Mouse (Mus musculus) MEL-GATA-1-ER (cell line): ENCODE results near the gene Agbl4.

ENCODE experiments used
- DNase-seq: peaks from one replicate; pipeline ENCODE4 v3.0.0-alpha.2; 2012; ENCODE audit warnings: low read depth; ENCODE audit errors: extremely low read depth

Agbl4 gene

GRCm38 (mm10) chr4:110397618-110398045 lies at the start of gene Agbl4:
Gene Agbl4 (plus strand): TSS chr4:110397661.
- no peak for DNase-seq

DNA sequence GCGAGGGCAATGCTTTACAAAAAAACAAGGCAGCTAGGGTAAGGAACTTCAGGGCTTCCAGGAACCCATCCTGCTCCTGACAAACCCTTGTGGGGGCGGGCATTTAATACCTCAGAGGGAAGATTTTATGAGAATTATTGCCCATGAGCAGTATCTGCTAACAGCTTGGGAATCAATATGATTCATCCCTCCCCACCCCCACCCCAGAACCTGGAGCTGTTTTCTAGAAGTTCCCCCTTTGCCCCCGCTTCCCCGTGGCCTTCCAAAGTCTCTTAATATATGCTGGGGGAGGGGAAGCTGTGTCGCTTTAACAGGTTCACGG lies 46.6 kb upstream of the Agbl4 start:
- no peak for DNase-seq

DNA sequence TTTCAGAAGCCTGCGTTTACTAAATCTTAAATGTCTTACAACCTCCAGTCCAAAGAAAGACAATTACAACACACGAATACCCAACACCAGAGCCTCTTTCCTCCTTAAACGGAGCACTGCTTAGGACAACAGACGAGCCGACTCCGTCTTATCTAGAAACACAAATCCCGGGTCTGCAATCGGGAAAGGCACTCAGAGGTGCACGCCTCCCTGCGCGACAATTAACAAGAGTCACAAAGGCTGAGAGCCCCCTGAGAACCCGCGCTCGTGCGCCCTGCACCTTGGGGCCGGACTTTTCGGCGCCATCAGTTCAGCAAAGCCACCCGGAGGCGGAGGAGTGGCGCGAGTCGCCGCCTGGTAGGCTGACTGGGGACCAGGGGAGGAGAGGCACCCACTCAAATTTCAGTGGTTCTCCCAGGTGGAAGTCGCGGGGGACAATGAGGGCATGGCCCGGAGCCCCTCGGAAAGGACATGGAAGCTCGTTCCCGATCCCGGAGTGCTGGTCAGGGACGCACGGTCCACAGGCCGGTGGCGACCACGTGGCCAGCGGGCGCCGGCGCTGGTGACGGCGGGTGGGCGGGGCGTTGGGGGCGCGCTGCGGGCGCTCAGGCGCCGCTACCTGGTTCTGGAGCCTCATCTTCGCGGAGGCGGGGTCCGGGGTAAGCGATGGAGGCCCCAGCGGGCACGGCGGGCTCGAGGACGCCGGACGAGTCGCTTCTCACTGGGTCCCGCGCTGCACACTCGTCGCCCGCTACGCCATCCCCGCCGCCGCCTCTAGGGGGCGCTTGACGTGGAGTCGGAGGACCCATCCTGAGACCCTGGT lies 46.1 kb upstream of the Agbl4 start, which contains the start of gene Elavl4:
Gene Elavl4 (minus strand): TSS at position 732 of the 823 bp plus-strand sequence.
- no peak for DNase-seq

- DNase-seq, result no peak
These were observed 45.5 kb upstream of the Agbl4 start for GRCm38 (mm10) chr4:110352001-110352369.

GRCm38 (mm10) chr4:110360568-110360967 lies 36.9 kb upstream of the Agbl4 start:
- DNase-seq, result no peak

- no peak for DNase-seq
These were observed 1.2 kb upstream of the Agbl4 start for GRCm38 (mm10) chr4:110396221-110396620.

DNA sequence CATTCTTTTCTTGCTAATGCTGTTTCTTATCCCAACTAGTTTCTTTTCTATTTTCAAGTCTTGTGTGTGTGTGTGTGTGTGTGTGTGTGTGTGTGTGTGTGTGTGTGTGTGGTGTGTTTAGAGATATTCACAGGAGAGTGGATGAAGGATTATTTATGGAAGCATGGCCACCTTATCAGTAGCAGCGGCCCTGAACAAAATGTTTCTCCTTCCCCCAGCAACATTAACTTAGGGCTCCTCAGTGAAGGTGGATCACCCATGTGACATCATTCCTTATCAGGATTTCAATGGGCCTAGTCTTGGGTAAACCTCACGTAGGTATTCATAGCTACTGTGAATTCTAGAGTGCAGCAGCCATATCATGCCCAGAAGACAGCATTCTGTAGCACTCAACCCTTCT lies 22.8 kb downstream of the Agbl4 start:
- no peak for DNase-seq

GRCm38 (mm10) chr4:110427653-110428052 lies 30.2 kb downstream of the Agbl4 start:
- no peak for DNase-seq

GRCm38 (mm10) chr4:110494371-110494770 lies 96.9 kb downstream of the Agbl4 start:
- DNase-seq, result no peak

DNA sequence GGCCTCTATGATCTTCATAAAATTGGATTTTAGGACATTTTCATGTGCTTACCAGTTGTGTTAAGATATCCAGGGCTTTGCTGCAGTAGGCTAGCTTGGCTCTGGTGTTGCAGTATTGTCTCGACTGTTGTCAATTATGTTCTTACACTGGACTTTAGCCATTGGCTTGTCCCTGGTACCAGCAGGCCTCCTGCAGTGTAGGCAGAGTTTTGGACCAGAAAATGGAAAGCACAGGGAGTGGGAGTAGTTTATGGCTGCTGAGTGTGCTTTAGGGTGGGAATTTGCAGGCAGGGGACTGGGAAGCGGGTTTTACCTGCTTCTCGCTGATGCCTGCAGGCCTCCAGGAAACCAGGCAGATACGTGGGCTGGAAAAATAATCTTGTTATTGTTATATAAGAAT lies 132.3 kb downstream of the Agbl4 start:
- no peak for DNase-seq

- no peak for DNase-seq
These were observed 151.8 kb downstream of the Agbl4 start for GRCm38 (mm10) chr4:110549223-110549622.

DNA sequence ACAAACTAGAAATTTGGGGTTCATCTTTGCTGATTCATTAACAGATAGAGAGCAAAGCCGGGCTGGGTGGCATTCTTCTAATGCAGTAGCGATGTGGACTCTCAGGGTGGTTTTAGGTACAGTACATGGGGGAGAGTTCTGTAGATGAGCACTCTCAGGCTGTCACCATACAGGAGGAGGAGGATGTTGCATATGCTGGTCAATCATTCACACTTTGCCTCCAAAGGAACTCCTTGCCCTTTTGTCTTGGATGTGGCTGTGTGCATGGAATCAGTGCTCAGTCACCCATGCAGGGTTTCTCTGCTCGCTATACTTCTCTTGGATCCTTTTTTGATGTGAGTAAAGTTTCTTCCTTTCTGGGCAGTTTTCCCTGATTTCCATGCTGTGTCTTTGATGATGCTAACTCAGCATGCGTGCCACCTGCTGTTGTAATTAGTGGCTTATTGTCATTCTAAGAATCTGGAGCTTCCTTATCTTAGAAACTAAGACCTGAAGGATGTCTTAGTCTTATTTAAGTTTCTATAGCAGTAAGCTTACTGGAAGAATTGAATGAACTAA lies 200.3 kb downstream of the Agbl4 start:
- no peak for DNase-seq

GRCm38 (mm10) chr4:110641417-110641816 lies 244.0 kb downstream of the Agbl4 start:
- no peak for DNase-seq

GRCm38 (mm10) chr4:110662940-110663339 lies 265.5 kb downstream of the Agbl4 start:
- DNase-seq, result no peak

DNA sequence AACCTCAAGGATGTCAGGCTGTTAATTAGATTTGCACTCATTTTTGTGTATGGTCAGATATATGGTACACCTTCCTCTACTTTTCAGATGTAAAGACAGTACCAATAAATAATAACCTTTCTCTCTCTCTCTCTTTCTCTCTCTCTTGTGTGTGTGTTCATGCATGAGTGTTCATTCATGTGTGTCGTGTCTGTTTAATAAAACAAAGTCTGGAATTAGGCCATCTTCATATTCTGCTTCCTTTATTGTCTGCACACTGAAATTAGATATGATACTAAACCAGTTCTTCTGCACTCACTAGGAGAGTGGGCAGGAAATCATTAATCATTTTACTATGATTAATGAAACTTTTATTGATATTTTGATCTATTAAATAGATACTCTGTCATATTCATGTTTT lies 276.7 kb downstream of the Agbl4 start:
- no peak for DNase-seq

- DNase-seq, result no peak
These were observed 337.7 kb downstream of the Agbl4 start for GRCm38 (mm10) chr4:110735141-110735540.

DNA sequence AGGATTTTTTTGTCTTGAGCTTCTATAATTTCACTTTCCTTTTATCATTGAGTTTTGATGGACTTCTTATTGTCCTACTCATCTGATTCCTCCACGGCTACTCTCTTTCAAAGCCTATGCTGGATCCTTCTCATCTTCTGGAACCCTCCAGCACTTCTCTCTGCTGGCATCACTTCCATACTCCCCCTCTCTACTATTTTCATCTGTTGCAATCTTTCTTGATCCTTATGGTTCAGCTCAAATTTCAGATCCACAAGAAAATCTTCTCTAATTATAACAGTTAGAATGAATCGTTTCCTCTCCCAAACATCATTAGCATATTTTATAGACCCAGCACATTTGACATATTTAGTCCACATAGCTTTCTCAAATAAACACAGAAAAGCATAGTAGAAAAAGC lies 360.5 kb downstream of the Agbl4 start:
- no peak for DNase-seq

- DNase-seq, result no peak
These were observed 391.1 kb downstream of the Agbl4 start for GRCm38 (mm10) chr4:110788596-110788995.

- DNase-seq, result no peak
These were observed 402.4 kb downstream of the Agbl4 start for GRCm38 (mm10) chr4:110799902-110800301.

GRCm38 (mm10) chr4:110810947-110811346 lies 413.5 kb downstream of the Agbl4 start:
- DNase-seq, result no peak

DNA sequence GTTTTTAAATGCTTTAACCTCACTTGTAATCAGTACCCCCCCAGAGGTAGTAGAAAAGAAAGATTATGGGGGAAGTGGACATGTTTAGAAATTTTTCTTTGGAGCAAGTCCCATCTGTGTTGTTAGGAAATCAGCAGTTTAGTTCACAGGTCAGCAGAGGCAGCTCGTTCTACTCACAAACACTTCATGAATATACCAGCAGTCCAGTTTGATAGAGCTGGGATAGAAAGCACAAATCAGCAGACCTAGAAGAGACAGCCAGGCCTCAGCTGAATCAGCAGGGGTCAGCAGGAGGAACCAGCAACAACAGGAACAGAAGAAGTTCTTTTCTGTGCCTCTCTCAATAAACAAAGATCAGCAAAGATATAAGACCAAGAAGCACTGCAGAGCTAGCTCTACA lies 435.3 kb downstream of the Agbl4 start:
- DNase-seq, result no peak

GRCm38 (mm10) chr4:110879719-110880443 lies 482.4 kb downstream of the Agbl4 start:
- no peak for DNase-seq
